ENCODE assay signal across 23 mouse cellular contexts in the genomic region with DNA sequence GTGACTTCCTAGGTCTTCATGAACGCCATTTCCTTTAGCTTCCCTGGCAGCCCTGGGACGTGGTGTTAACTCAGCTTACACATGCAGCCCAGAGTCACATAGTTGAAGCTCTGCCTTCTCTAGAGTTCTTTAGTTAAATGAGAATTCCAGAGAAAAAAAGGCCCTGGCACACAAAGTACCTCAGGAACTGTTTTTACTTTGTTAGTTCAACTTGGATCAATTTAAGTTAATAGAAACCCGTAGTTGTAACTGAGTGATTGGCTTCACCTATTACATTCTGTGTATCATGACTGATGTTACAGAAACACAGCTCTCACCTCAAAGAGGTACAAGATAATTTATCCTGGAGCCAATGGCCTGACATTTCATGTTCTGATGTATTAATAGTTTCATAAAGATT. TPM values are rescaled to one million over a fixed set of nuclear protein-coding genes. Genes with fewer than 3 reads are reported as not detected.
A peak's percentile ranks its signal among the peaks of the same experiment; 100 is the strongest.
DNase-seq lines count a peak whose midpoint lies in the region; ATAC-seq and TF ChIP-seq lines count a peak whose summit lies in the region.
"Had no signal": no experiment of that assay in that cellular context is flagged by ENCODE, and none has a peak within 500 bp of the region (broad histone marks: within the 10 kb centered on the region; RNA-seq: fewer than 3 reads in every experiment).

No protein-coding gene starts in this region.

- no peaks in the 10 kb centered on the region for H3K79me2 ChIP-seq in liver, adult 2 months (ENCODE audit: control insufficient read depth, insufficient read depth, low read length)

- TF ChIP-seq EP300 in liver, postnatal 0 days (IDR thresholded peaks at IDR 0.05; ENCODE audit: low read depth) = no peak

- H3K4me3 ChIP-seq in heart, embryonic 13.5 days = no peak overlapping the region
- H3K4me3 ChIP-seq in heart, embryonic 15.5 days = no peak overlapping the region
- no peak overlapping the region for H3K4me3 ChIP-seq in liver, adult 2 months (ENCODE audit: insufficient read depth, low read depth, low read length)
- H3K4me3 ChIP-seq in liver, embryonic 12.5 days = no peak overlapping the region
- H3K4me3 ChIP-seq in liver, postnatal 0 days (ENCODE audit: low read depth, low read length) = no peak overlapping the region

- peaks cover 88% of the 10 kb centered on the region for H3K36me3 ChIP-seq in heart, embryonic 13.5 days
- peaks cover 66% of the 10 kb centered on the region for H3K36me3 ChIP-seq in heart, embryonic 15.5 days
- peaks cover 19% of the 10 kb centered on the region for H3K36me3 ChIP-seq in liver, adult 2 months (ENCODE audit: control insufficient read depth, insufficient read depth, low read length)
- peaks cover 85% of the 10 kb centered on the region for H3K36me3 ChIP-seq in liver, embryonic 12.5 days
- H3K36me3 ChIP-seq in liver, postnatal 0 days (replicated peaks; ENCODE audit: insufficient read depth, low read length) = peaks cover 64% of the 10 kb centered on the region

- H3K4me1 ChIP-seq in heart, embryonic 13.5 days = peaks cover 34% of the 10 kb centered on the region
- peaks cover 20% of the 10 kb centered on the region for H3K4me1 ChIP-seq in heart, embryonic 15.5 days (replicated peaks)
- H3K4me1 ChIP-seq in liver, adult 2 months (ENCODE audit: control insufficient read depth, insufficient read depth, low read length) = peaks cover 20% of the 10 kb centered on the region
- H3K4me1 ChIP-seq in liver, embryonic 12.5 days = 0 out of 2 replicates have a peak, but pooled peaks cover 8% of the 10 kb centered on the region
- H3K4me1 ChIP-seq in liver, postnatal 0 days (ENCODE audit: insufficient read depth) = peaks cover 3% of the 10 kb centered on the region; the same call in 1 of the 2 replicates

- no peak overlapping the region for H3K4me2 ChIP-seq in heart, embryonic 13.5 days
- H3K4me2 ChIP-seq in heart, embryonic 15.5 days = no peak overlapping the region
- H3K4me2 ChIP-seq in liver, embryonic 12.5 days = no peak overlapping the region
- H3K4me2 ChIP-seq in liver, postnatal 0 days (ENCODE audit: low read depth, low read length) = no peak overlapping the region

- H3K9ac ChIP-seq in heart, embryonic 13.5 days = no peak overlapping the region
- no peak overlapping the region for H3K9ac ChIP-seq in heart, embryonic 15.5 days
- H3K9ac ChIP-seq in liver, adult 2 months (ENCODE audit: low read depth, low read length) = peak overlapping the region; percentile 74
- no peak overlapping the region for H3K9ac ChIP-seq in liver, embryonic 12.5 days
- no peak overlapping the region for H3K9ac ChIP-seq in liver, postnatal 0 days (replicated peaks)

- no peak for ATAC-seq in heart, embryonic 13.5 days (ENCODE audit: extremely low read depth, insufficient number of reproducible peaks, low FRiP score, low TSS enrichment)
- ATAC-seq in heart, embryonic 15.5 days (replicated peaks; ENCODE audit: insufficient number of reproducible peaks, insufficient read depth, low FRiP score, low read depth) = no peak
- no peak for ATAC-seq in liver, embryonic 12.5 days
- peak; percentile 76 for ATAC-seq in liver, postnatal 0 days
- ATAC-seq: activated CD4-positive, CD25-positive, alpha-beta regulatory T cell, adult 4 months; CD4-positive, CD25-positive, alpha-beta regulatory T cell, adult 4 months; Patski had no signal

- WGBS in heart, embryonic 13.5 days = 80% methylated on average over 3 of the region's 3 CpGs
- WGBS in heart, embryonic 15.5 days = 78% methylated on average over 3 of the region's 3 CpGs
- 34% methylated on average over 3 of the region's 3 CpGs for WGBS in liver, adult 2 months
- WGBS in liver, embryonic 12.5 days (ENCODE audit: insufficient replicate concordance) = 74% methylated on average over 3 of the region's 3 CpGs
- 75% methylated on average over 3 of the region's 3 CpGs for WGBS in liver, postnatal 0 days (ENCODE audit: insufficient replicate concordance)

- peak overlapping the region; percentile 68; the same call in 1 of the 2 replicates for H3K27ac ChIP-seq in heart, embryonic 13.5 days (replicated peaks)
- H3K27ac ChIP-seq in heart, embryonic 15.5 days = 0 out of 2 replicates have a peak overlapping the region, but pooled peaks have one; percentile 61
- H3K27ac ChIP-seq in liver, adult 2 months (replicated peaks; ENCODE audit: insufficient read depth, low read depth, low read length) = peak overlapping the region; percentile 97
- no peak overlapping the region for H3K27ac ChIP-seq in liver, embryonic 12.5 days
- peak overlapping the region; percentile 84 for H3K27ac ChIP-seq in liver, postnatal 0 days (ENCODE audit: low read depth)

- TF ChIP-seq POLR2A in liver, adult 2 months (IDR thresholded peaks at IDR 0.05; ENCODE audit: extremely low read depth, insufficient read depth, low read length) = no peak

- TF ChIP-seq CTCF in liver, adult 2 months (IDR thresholded peaks at IDR 0.05; ENCODE audit: low read depth, low read length) = no peak
- no peak for TF ChIP-seq CTCF in liver, postnatal 0 days (IDR thresholded peaks at IDR 0.05; ENCODE audit: low read depth)

- no peaks in the 10 kb centered on the region for H3K9me3 ChIP-seq in heart, embryonic 13.5 days
- no peaks in the 10 kb centered on the region for H3K9me3 ChIP-seq in heart, embryonic 15.5 days (replicated peaks)
- H3K9me3 ChIP-seq in liver, embryonic 12.5 days (replicated peaks) = no peaks in the 10 kb centered on the region
- H3K9me3 ChIP-seq in liver, postnatal 0 days (ENCODE audit: low read length) = no peaks in the 10 kb centered on the region
- H3K9me3 ChIP-seq: G1E had no signal

- DNase-seq in heart, postnatal 36 days = no peak
- DNase-seq in heart, postnatal 25 days (ENCODE audit: low spot score) = no peak
- DNase-seq in liver, adult 2 months (ENCODE audit: extremely low read depth, low read depth, low spot score) = peak; percentile 84
- DNase-seq in liver, postnatal 0 days = no peak
- DNase-seq in liver = no peak
- DNase-seq: adrenal gland, adult 2 months; adrenal gland, adult 8-10 months; adrenal gland, postnatal 10 days; adrenal gland, postnatal 14 days; adrenal gland, postnatal 25 days; adrenal gland, postnatal 36 days; B cell, adult 2 months; cerebellum, adult 11 months; cerebellum, adult 11-12 months had no signal

- H3K27me3 ChIP-seq in heart, embryonic 13.5 days (replicated peaks) = no peaks in the 10 kb centered on the region
- H3K27me3 ChIP-seq in heart, embryonic 15.5 days = no peaks in the 10 kb centered on the region
- no peaks in the 10 kb centered on the region for H3K27me3 ChIP-seq in liver, adult 2 months (ENCODE audit: control insufficient read depth, insufficient read depth, low read length)
- H3K27me3 ChIP-seq in liver, embryonic 12.5 days (replicated peaks) = no peaks in the 10 kb centered on the region
- H3K27me3 ChIP-seq in liver, postnatal 0 days (ENCODE audit: insufficient read depth, low read length) = no peaks in the 10 kb centered on the region
- H3K27me3 ChIP-seq: CH12.LX, Patski had no signal

- intact Hi-C loops in heart, postnatal 36 days (cut with DNase I) = no loop called here
- intact Hi-C loops in heart, postnatal 25 days (cut with DNase I) = no loop called here

RNA-seq across cellular contexts. Expression of a gene that starts 42.6 kb away (rescaled TPM):
- polyA plus RNA-seq in heart, embryonic 13.5 days (2015; fragmentation: Nextera tagmentation; extraction: Ambion mirVana) = 228 and 262 TPM in 2 replicates
- 100 to 1,000 TPM; 133 to 134 TPM for total RNA-seq in heart, postnatal 36 days (2021)
- polyA plus RNA-seq in heart, embryonic 15.5 days (2015; fragmentation: Nextera tagmentation; extraction: Ambion mirVana) = 238 and 318 TPM in 2 replicates
- 100 to 1,000 TPM; 117 to 136 TPM for total RNA-seq in heart, postnatal 25 days (2021)
- total RNA-seq in liver, adult 2 months (2014; rRNA removed) = 109 and 112 TPM in 2 replicates
- 246 and 305 TPM in 2 replicates for polyA plus RNA-seq in liver, adult 2 months (2012; rRNA removed)
- polyA plus RNA-seq in liver, embryonic 12.5 days (2016; fragmentation: Nextera tagmentation; extraction: Ambion mirVana) = 141 and 143 TPM in 2 replicates
- polyA plus RNA-seq in liver, postnatal 0 days (2015; fragmentation: Nextera tagmentation; extraction: Ambion mirVana) = 208 and 217 TPM in 2 replicates

RNA-seq across cellular contexts. Expression of a gene that starts 49.1 kb away (rescaled TPM):
- polyA plus RNA-seq in heart, embryonic 13.5 days (2015; fragmentation: Nextera tagmentation; extraction: Ambion mirVana) = 16.2 and 16.5 TPM in 2 replicates
- total RNA-seq in heart, postnatal 36 days (2021) = 1 to 10 TPM; 6.9 to 8.0 TPM
- 14.4 and 18.0 TPM in 2 replicates for polyA plus RNA-seq in heart, embryonic 15.5 days (2015; fragmentation: Nextera tagmentation; extraction: Ambion mirVana)
- total RNA-seq in heart, postnatal 25 days (2021) = 1 to 10 TPM; 6.5 to 7.1 TPM
- 13.0 and 22.8 TPM in 2 replicates for total RNA-seq in liver, adult 2 months (2014; rRNA removed)
- 4.9 and 6.1 TPM in 2 replicates for polyA plus RNA-seq in liver, adult 2 months (2012; rRNA removed)
- polyA plus RNA-seq in liver, embryonic 12.5 days (2016; fragmentation: Nextera tagmentation; extraction: Ambion mirVana) = 10.9 and 12.7 TPM in 2 replicates
- 10.5 and 10.8 TPM in 2 replicates for polyA plus RNA-seq in liver, postnatal 0 days (2015; fragmentation: Nextera tagmentation; extraction: Ambion mirVana)

RNA-seq across cellular contexts. Expression of a gene that starts 57.0 kb away (rescaled TPM):
- polyA plus RNA-seq in heart, embryonic 13.5 days (2015; fragmentation: Nextera tagmentation; extraction: Ambion mirVana) = 0.35 and 0.74 TPM in 2 replicates
- total RNA-seq in heart, postnatal 36 days (2021) = under 1 TPM in 1 of 2 experiments, not detected in 1; 0.27 TPM
- 0.19 and 0.58 TPM in 2 replicates for polyA plus RNA-seq in heart, embryonic 15.5 days (2015; fragmentation: Nextera tagmentation; extraction: Ambion mirVana)
- not detected for total RNA-seq in heart, postnatal 25 days (2021)
- 471 and 592 TPM in 2 replicates for total RNA-seq in liver, adult 2 months (2014; rRNA removed)
- polyA plus RNA-seq in liver, adult 2 months (2012; rRNA removed) = 124 and 129 TPM in 2 replicates
- polyA plus RNA-seq in liver, embryonic 12.5 days (2016; fragmentation: Nextera tagmentation; extraction: Ambion mirVana) = 5.3 and 5.5 TPM in 2 replicates
- polyA plus RNA-seq in liver, postnatal 0 days (2015; fragmentation: Nextera tagmentation; extraction: Ambion mirVana) = 90.6 and 102 TPM in 2 replicates
- polyA plus RNA-seq: adrenal gland, adult 2 months; C2C12 had no signal

Comparison
In these comparisons a context has a peak if more than half of its experiments do, and no peak if none do; other contexts are left out.
1. RNA of a gene that starts 57.0 kb away (polyA plus RNA-seq): 124 to 129 TPM in liver, adult 2 months and 90.6 to 102 TPM in liver, postnatal 0 days; 5.3 to 5.5 TPM in liver, embryonic 12.5 days, 0.35 to 0.74 TPM in heart, embryonic 13.5 days and 0.19 to 0.58 TPM in heart, embryonic 15.5 days; every median in the first group is over 10 times any median in the second.